Mouse (Mus musculus) embryonic fibroblast, embryonic 13.5 days (primary cell): ENCODE data around the gene Tsks. TPM values are rescaled to one million over a fixed set of nuclear protein-coding genes. Genes with fewer than 3 reads are reported as not detected.

Source experiments
- H3K27ac ChIP-seq: 2 replicates; pipeline ENCODE4 v1.5.1; 2012; ENCODE audit warnings: low read length, control low read depth, inconsistent platforms; ENCODE audit not compliant: insufficient read depth
- H3K4me1 ChIP-seq: 2 replicates; pipeline ENCODE4 v1.6.1; 2011; ENCODE audit warnings: low read length; ENCODE audit not compliant: control insufficient read depth, insufficient read depth
- H3K4me3 ChIP-seq: 2 replicates; pipeline ENCODE4 v1.5.1; 2011; ENCODE audit warnings: mild to moderate bottlenecking, control low read depth, low read length; ENCODE audit not compliant: insufficient read depth
- CTCF ChIP-seq: IDR thresholded peaks from 2 replicates; pipeline ENCODE4 v1.5.1; 2011; ENCODE audit warnings: mild to moderate bottlenecking, control low read depth, low read length, moderate library complexity, borderline replicate concordance; ENCODE audit not compliant: insufficient read depth
- POLR2A ChIP-seq: IDR thresholded peaks from 2 replicates; pipeline ENCODE4 v1.6.1; 2011; ENCODE audit warnings: low read depth, mild to moderate bottlenecking, control low read depth, low read length, moderate library complexity
- polyA plus RNA-seq: library from polyadenylated mRNA; stranded (reverse); fragments of >200 nt; gene quantifications from 2 replicates; pipeline ENCODE4 v1.2.4, GENCODE M21; 2011; ENCODE audit warnings: low read depth; ENCODE audit not compliant: missing spikeins, insufficient read length

The Tsks gene
- polyA plus RNA-seq, 1 experiment: not detected

- TF ChIP-seq POLR2A: no peak
- TF ChIP-seq CTCF: no peak
- H3K27ac ChIP-seq: no peak overlapping the region; the same call in 1 of the 2 replicates
- no peaks in the 10 kb centered on the region for H3K4me1 ChIP-seq
Observed at GRCm38 (mm10) chr7:44908706-44909476, 34.1 kb upstream of the Tsks start.

GRCm38 (mm10) chr7:44914396-44914795, 28.6 kb upstream of the Tsks start:
- Histone ChIP-seq H3K27ac (no peak overlapping the region), H3K4me1 (no peaks in the 10 kb centered on the region; the same call in 1 of the 2 replicates), H3K4me3 (no peak overlapping the region)
- TF ChIP-seq POLR2A (no peak), CTCF (no peak)

More at GRCm38 (mm10) chr7:44908706-44909476, 34.1 kb upstream of the Tsks start:
- no peak overlapping the region for H3K4me3 ChIP-seq

GRCm38 (mm10) chr7:44915314-44915713, 27.7 kb upstream of the Tsks start:
- Histone ChIP-seq H3K4me3 (no peak overlapping the region), H3K27ac (no peak overlapping the region), H3K4me1 (no peaks in the 10 kb centered on the region; the same call in 1 of the 2 replicates)
- TF ChIP-seq CTCF (no peak), POLR2A (no peak)

GRCm38 (mm10) chr7:44916191-44916590, 26.8 kb upstream of the Tsks start:
- TF ChIP-seq CTCF (no peak), POLR2A (no peak)
- Histone ChIP-seq H3K4me1 (no peaks in the 10 kb centered on the region; the same call in 1 of the 2 replicates), H3K4me3 (no peak overlapping the region), H3K27ac (no peak overlapping the region)

- TF ChIP-seq POLR2A (no peak), CTCF (no peak)
- Histone ChIP-seq H3K4me1 (no peaks in the 10 kb centered on the region; the same call in 1 of the 2 replicates), H3K27ac (no peak overlapping the region), H3K4me3 (no peak overlapping the region)
Observed at GRCm38 (mm10) chr7:44916881-44917280, 26.1 kb upstream of the Tsks start.

GRCm38 (mm10) chr7:44918219-44918618, 24.8 kb upstream of the Tsks start:
- no peak overlapping the region for H3K27ac ChIP-seq
- H3K4me1 ChIP-seq: no peaks in the 10 kb centered on the region; the same call in 1 of the 2 replicates
- TF ChIP-seq POLR2A (no peak), CTCF (no peak)
- no peak overlapping the region for H3K4me3 ChIP-seq

GRCm38 (mm10) chr7:44919127-44919526, 23.9 kb upstream of the Tsks start:
- TF ChIP-seq POLR2A (no peak), CTCF (no peak)
- Histone ChIP-seq H3K4me1 (no peaks in the 10 kb centered on the region; the same call in 1 of the 2 replicates), H3K27ac (no peak overlapping the region), H3K4me3 (no peak overlapping the region)

GRCm38 (mm10) chr7:44922530-44922929, 20.5 kb upstream of the Tsks start:
- Histone ChIP-seq H3K27ac (no peak overlapping the region), H3K4me3 (no peak overlapping the region), H3K4me1 (no peaks in the 10 kb centered on the region; the same call in 1 of the 2 replicates)
- TF ChIP-seq CTCF: no peak
- no peak for TF ChIP-seq POLR2A

GRCm38 (mm10) chr7:44925468-44925867, 17.5 kb upstream of the Tsks start:
- H3K4me1 ChIP-seq: 0 out of 2 replicates have a peak, but pooled peaks cover 3% of the 10 kb centered on the region
- H3K4me3 ChIP-seq: no peak overlapping the region
- no peak overlapping the region for H3K27ac ChIP-seq
- TF ChIP-seq POLR2A: no peak
- TF ChIP-seq CTCF: peak; percentile 42; the same call in 1 of the 2 replicates

GRCm38 (mm10) chr7:44928570-44928969, 14.4 kb upstream of the Tsks start:
- Histone ChIP-seq H3K4me3 (peak overlapping the region; percentile 79), H3K4me1 (0 out of 2 replicates have a peak, but pooled peaks cover 5% of the 10 kb centered on the region), H3K27ac (no peak overlapping the region)
- TF ChIP-seq CTCF (no peak), POLR2A (no peak)
